Mouse (Mus musculus): ENCODE data around the gene Sema5a. TPM values are rescaled to one million over a fixed set of nuclear protein-coding genes. Genes with fewer than 3 reads are reported as not detected.

Sema5a gene
- total RNA-seq, 2 experiments from 2014 or later = not detected

DNA sequence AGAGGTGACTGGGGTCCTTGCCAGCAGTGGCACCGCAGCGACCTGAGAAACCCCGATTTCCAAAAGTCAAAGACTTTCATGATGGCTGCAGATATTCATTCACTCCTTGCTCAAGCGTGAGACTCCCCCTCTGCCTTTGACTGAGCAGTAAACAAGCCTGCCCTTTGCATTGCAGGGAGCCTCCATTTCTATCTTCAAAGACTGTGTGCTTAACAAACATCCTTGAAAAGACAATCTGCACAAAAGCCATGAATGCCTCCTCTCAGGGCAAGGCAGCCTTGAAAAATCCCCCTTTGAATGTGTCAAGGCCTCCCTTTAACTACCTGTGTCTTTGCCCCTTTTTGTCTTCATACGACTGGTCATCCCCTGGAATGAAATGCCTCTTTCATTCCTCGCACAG, 51.9 kb downstream of the Sema5a start:
- ATAC-seq (replicated peaks; ENCODE audit: poor library complexity, severe bottlenecking) = no peak

DNA sequence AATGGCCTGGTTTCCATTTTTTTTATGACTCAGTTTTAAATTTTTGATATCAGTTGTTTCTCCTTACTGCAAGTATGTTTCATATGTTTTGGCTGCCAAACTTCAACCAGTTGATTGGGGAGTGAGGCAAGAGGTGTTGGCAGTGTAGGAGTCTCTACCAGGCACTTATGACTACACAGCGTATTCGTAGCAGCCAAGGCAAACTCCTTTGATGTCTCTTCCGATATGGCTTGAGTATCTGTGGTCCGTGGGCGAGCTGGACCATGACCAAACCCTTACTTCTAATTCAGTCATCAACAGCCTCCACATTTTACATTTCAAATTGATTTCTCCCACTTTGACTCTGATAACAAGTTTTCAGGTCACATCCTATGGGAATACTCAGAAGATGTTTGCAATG, 52.7 kb downstream of the Sema5a start:
- no peak for ATAC-seq (replicated peaks; ENCODE audit: poor library complexity, severe bottlenecking)

- no peak for ATAC-seq (replicated peaks; ENCODE audit: poor library complexity, severe bottlenecking)
Measured at GRCm38 (mm10) chr15:32298525-32298924, 53.9 kb downstream of the Sema5a start.

GRCm38 (mm10) chr15:32300991-32301390, 56.4 kb downstream of the Sema5a start:
- no peak for ATAC-seq (replicated peaks; ENCODE audit: poor library complexity, severe bottlenecking)

DNA sequence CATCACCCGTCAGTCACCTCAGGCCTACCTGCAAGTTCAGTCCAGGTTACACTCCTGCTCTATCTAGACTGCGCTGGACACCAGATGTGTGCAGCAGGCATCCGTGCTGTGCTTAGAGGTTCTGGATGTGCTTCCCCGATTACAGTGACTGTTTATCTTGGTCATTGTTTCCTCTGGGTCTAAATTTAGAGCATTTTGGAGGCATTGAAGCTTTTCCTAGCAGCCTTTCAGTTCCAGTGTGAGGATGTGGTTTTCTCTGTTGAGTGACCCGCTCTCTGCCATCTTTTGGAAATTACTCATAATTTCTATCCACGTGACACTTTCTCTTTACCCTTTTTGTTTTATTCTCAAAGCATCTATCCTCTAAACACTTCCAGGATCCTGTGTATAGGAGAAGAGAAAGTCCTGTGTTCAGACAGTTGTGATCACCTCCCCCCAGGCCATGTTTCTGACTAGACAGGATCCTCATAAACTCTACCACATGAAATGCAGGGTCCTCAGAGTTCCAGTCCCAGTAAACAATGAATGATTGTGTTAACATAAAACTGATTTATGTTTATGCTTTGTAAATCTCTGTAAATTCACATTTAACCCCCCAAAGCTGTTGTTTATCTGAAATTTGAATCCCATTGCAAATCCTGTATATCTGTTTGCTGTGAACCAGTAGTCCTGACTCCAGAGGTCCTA, 62.1 kb downstream of the Sema5a start:
- ATAC-seq (replicated peaks; ENCODE audit: poor library complexity, severe bottlenecking) = no peak

GRCm38 (mm10) chr15:32310834-32311233, 66.2 kb downstream of the Sema5a start:
- ATAC-seq (replicated peaks; ENCODE audit: poor library complexity, severe bottlenecking) = no peak

DNA sequence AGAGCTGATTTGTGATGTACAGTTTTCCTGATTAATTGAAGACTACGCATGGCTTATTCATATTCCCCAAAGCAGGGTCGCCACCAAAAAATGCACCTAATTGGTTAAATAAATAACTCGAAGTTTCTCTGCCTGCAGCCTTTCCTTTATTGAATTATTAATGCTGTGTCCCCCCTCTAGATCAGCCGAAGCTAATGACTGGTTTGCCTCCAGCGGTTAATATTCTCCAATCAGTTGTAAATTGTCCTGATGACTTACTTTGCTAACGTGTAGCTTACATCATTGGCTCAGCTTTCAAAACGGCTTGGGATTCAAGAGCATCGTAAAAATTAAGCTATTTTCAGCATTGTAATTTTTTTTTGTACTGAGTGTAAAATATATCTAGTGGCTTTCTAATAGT, 66.7 kb downstream of the Sema5a start:
- no peak for ATAC-seq (replicated peaks; ENCODE audit: poor library complexity, severe bottlenecking)

DNA sequence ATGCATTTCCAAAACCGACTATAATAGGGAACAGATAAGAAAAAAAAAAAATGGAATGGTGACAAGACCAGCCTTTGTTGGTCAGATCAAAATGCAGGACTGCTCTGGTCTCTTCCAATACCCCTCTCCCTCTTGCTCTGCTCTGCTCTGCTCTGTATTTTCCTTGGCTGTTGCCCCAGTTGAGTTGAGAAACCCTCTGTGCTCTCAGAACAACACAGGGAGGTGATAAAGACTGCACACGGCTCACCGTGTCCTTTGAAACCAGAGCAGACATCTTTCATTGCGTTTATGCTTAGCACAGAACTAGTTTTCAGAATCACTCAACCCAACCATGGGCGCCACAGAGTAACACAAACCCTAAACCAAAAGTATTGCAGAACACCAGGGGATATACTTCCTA, 72.5 kb downstream of the Sema5a start:
- no peak for ATAC-seq (replicated peaks; ENCODE audit: poor library complexity, severe bottlenecking)

DNA sequence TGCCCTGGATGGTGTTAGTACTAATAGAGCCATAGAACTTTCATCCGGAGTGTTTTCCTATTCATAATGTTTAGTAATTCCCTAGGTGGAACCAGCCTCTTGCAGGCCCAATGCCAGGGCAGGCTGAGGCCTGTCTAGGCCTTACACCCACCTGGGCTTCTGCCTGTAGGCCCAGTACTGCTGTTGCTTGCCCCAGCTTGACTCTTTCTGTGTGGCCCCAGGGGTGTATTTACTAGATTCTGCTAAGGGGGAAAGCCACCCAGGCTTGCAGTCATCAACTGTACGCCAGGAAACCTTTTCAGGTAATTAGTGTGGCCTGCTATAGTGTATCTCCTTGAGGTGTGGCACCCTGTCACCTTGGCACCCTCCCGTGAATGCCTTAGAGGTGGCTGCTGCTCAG, 76.1 kb downstream of the Sema5a start:
- ATAC-seq (replicated peaks; ENCODE audit: poor library complexity, severe bottlenecking) = no peak

DNA sequence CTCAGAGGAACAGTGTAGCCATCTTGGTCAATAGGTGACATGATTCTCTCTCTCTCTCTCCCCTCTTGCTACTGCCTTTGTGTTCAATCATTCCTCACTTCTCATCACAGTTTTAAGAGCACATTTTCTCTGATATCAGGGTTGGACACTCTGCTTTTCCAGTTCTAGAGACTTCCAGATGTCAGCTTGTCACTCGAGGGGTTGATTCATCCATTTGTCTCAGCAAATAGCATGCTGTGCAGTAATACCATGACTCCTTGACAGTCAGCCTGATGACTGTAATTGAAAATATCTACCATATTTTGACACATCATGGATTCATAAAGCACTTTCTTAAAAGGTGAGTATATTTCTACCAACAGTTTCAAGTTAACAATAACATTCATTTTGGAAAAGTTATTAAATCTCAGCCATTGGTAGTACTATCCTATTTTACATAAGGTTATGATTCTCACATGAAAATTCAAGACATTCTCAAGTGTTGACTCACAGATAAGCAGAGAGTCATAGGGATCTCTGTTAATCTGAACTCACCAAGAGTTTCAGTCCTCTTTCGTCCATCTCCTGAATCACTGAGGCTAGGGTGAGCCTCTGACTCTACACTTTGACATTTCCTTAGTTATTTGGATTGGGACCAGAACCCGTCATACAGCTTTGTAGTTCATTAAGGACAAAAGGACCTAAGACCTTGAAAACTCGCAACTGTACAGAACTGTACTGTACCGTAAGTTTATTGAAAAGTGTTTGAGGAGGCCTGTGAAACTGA, 78.0 kb downstream of the Sema5a start:
- ATAC-seq (replicated peaks; ENCODE audit: poor library complexity, severe bottlenecking) = no peak

GRCm38 (mm10) chr15:32323224-32323623, 78.6 kb downstream of the Sema5a start:
- ATAC-seq (replicated peaks; ENCODE audit: poor library complexity, severe bottlenecking) = no peak

- ATAC-seq (replicated peaks; ENCODE audit: poor library complexity, severe bottlenecking) = no peak
Measured at GRCm38 (mm10) chr15:32324105-32324504, 79.5 kb downstream of the Sema5a start.

DNA sequence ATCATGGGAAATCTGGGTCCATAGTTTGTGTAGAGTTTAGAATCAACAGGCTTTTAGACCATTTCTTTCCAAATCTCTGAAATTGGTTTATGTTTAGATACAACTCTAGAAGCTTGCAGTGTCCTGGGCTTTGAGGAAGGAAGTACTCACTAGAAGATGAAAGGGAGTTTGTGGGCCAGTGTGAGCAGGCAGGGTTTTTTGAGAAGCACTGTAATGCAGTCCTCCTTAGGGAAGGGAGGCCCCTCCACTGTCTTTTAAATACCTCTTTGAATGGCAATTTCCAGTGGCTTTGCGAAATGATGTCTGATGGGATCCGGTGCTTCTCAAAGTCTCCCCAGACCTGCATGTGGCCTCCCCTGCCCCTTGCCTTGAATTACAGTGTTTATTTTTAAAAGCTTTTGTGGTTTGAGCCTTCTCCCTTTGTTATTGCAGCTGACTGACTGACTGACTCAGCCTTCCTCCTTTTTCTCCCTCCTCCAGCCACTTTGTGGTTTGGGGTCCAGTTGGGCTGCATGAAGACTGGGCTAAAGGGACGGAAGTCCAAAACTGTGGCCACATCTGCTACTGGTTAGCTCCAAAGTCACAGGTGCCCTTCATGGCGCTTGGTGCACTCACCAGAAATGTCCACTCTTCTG, 83.9 kb downstream of the Sema5a start:
- peak; percentile 70; the same call in 1 of the 2 replicates for ATAC-seq (replicated peaks; ENCODE audit: poor library complexity, severe bottlenecking)

DNA sequence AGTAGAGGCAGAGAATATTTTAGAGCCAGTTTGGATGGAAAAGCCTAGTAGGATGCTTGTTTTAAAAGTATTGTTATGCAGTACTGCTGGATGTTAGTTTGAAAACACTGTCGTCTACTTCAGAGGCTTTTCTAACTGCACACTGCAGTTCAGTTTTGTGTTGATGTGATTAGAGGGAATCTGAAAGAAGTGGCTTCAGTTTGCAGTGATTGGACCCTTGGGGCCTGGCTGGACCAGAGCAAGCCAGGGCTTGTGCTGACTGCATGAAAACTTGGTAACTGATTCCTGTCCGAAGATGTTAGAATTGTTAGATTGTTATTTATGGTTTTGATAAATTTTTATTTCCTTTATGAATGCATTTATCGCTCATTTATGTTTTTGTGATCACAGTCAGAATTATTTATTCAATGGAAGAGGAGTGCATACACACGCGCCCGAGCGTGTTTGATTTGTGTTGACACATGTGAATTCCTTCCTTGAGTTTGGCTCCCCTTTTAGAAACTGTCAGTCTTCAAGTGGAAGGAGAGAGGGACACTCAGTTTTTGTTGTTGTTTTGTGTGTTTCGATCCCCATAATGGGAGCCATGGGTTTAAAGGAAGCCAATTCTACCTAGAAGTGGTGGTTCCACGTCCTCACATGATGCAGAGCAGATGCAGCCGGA, 85.2 kb downstream of the Sema5a start:
- no peak for ATAC-seq (replicated peaks; ENCODE audit: poor library complexity, severe bottlenecking)

GRCm38 (mm10) chr15:32330427-32330826, 85.8 kb downstream of the Sema5a start:
- ATAC-seq (replicated peaks; ENCODE audit: poor library complexity, severe bottlenecking) = no peak

DNA sequence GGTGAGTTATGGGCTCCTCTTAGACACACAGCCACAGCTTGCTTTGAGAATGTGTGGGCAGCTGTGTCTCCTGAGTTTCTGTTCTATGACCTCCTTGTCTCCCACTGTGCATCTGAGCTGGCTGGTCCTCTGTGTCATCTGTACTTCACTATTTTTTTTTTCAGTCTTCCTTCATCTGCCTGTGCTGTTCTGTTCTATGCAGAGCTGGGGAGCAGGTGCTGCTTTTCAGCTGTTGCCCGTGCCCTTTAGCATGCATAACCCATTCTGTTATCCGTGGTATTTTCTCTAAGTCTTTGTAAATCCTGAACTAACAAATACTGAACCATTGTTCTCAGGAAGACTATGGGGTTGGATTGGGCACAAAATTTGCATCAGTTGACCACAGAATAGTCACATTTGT, 86.4 kb downstream of the Sema5a start:
- no peak for ATAC-seq (replicated peaks; ENCODE audit: poor library complexity, severe bottlenecking)

DNA sequence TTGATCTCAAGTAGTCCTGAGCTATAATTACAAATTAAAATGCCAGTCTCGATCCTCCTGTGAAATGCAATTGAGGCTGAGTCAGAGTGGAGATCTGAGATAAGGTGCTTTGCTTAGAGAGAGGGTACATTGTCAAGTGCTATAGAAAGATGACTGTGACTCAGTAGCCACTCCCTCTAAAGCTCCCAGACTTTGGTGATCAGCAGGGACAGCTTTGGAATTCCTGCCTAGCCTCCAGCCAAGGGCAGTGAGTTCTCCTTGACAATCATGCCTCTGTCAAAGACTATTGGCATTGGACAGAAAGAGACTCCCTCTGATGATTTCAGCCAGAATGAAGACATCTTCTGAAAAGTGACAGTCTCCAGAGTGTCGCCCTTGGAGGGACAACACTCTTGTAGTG, 88.8 kb downstream of the Sema5a start:
- ATAC-seq (replicated peaks; ENCODE audit: poor library complexity, severe bottlenecking) = no peak

GRCm38 (mm10) chr15:32337810-32338209, 93.2 kb downstream of the Sema5a start:
- ATAC-seq (replicated peaks; ENCODE audit: poor library complexity, severe bottlenecking) = no peak

GRCm38 (mm10) chr15:32338721-32339290, 94.2 kb downstream of the Sema5a start:
- no peak for ATAC-seq (replicated peaks; ENCODE audit: poor library complexity, severe bottlenecking)

GRCm38 (mm10) chr15:32339426-32339825, 94.8 kb downstream of the Sema5a start:
- no peak for ATAC-seq (replicated peaks; ENCODE audit: poor library complexity, severe bottlenecking)

GRCm38 (mm10) chr15:32341423-32341822, 96.8 kb downstream of the Sema5a start:
- ATAC-seq (replicated peaks; ENCODE audit: poor library complexity, severe bottlenecking) = no peak
